Mouse (Mus musculus) hindlimb bud, embryonic 11.5 days (tissue): ENCODE data around the gene Pnmal1.
"Not testable (repeated sequence)": the region's sequence is repeated elsewhere in the genome, so short reads cannot be mapped to it uniquely, and the experiment has no call there.

Experiments used
- DNase-seq: peaks from one replicate; pipeline ENCODE4 v3.0.0-alpha.2; 2012; ENCODE audit warnings: low read depth, low spot score; ENCODE audit errors: extremely low spot score

Pnmal1 gene

GRCm38 (mm10) chr7:16950861-16951635 is 8.4 kb upstream of the Pnmal1 start:
- no peak for DNase-seq

GRCm38 (mm10) chr7:16953776-16954175 is 5.7 kb upstream of the Pnmal1 start:
- not testable (repeated sequence) for DNase-seq

GRCm38 (mm10) chr7:16955712-16956111 is 3.8 kb upstream of the Pnmal1 start:
- DNase-seq: no peak

- no peak for DNase-seq
These were observed 2.8 kb upstream of the Pnmal1 start for GRCm38 (mm10) chr7:16956410-16957265.

GRCm38 (mm10) chr7:16961678-16962077 is 2.2 kb downstream of the Pnmal1 start:
- no peak for DNase-seq

GRCm38 (mm10) chr7:16968414-16968813 is 8.9 kb downstream of the Pnmal1 start:
- no peak for DNase-seq

GRCm38 (mm10) chr7:16971160-16971559 is 11.7 kb downstream of the Pnmal1 start:
- DNase-seq: no peak

GRCm38 (mm10) chr7:16974018-16974417 is 14.5 kb downstream of the Pnmal1 start:
- no peak for DNase-seq

- no peak for DNase-seq
These were observed 16.8 kb downstream of the Pnmal1 start for GRCm38 (mm10) chr7:16976298-16976697.

- no peak for DNase-seq
These were observed 18.7 kb downstream of the Pnmal1 start for GRCm38 (mm10) chr7:16978173-16978572.

GRCm38 (mm10) chr7:16978593-16978992 is 19.1 kb downstream of the Pnmal1 start:
- no peak for DNase-seq

GRCm38 (mm10) chr7:16980348-16980747 is 20.9 kb downstream of the Pnmal1 start:
- DNase-seq: no peak

- peak; percentile 72 for DNase-seq
These were observed 23.5 kb downstream of the Pnmal1 start, which contains the start of gene Gm42372 for GRCm38 (mm10) chr7:16982859-16983568. Gene Gm42372 (plus strand): TSS chr7:16983086.

GRCm38 (mm10) chr7:16987541-16988149 is 28.2 kb downstream of the Pnmal1 start:
- no peak for DNase-seq

GRCm38 (mm10) chr7:16988405-16988804 is 28.9 kb downstream of the Pnmal1 start:
- no peak for DNase-seq

GRCm38 (mm10) chr7:16990006-16990744 is 30.7 kb downstream of the Pnmal1 start:
- DNase-seq: no peak

GRCm38 (mm10) chr7:16991681-16992450 is 32.4 kb downstream of the Pnmal1 start:
- no peak for DNase-seq

- no peak for DNase-seq
These were observed 33.0 kb downstream of the Pnmal1 start, which contains the start of gene Ccdc8 for GRCm38 (mm10) chr7:16992451-16992807. Gene Ccdc8 (plus strand): TSS chr7:16992708.

GRCm38 (mm10) chr7:16993651-16994399 is 34.3 kb downstream of the Pnmal1 start:
- DNase-seq: no peak
